Mouse (Mus musculus): Measurements from ENCODE around the gene Itpkc.

DNA sequence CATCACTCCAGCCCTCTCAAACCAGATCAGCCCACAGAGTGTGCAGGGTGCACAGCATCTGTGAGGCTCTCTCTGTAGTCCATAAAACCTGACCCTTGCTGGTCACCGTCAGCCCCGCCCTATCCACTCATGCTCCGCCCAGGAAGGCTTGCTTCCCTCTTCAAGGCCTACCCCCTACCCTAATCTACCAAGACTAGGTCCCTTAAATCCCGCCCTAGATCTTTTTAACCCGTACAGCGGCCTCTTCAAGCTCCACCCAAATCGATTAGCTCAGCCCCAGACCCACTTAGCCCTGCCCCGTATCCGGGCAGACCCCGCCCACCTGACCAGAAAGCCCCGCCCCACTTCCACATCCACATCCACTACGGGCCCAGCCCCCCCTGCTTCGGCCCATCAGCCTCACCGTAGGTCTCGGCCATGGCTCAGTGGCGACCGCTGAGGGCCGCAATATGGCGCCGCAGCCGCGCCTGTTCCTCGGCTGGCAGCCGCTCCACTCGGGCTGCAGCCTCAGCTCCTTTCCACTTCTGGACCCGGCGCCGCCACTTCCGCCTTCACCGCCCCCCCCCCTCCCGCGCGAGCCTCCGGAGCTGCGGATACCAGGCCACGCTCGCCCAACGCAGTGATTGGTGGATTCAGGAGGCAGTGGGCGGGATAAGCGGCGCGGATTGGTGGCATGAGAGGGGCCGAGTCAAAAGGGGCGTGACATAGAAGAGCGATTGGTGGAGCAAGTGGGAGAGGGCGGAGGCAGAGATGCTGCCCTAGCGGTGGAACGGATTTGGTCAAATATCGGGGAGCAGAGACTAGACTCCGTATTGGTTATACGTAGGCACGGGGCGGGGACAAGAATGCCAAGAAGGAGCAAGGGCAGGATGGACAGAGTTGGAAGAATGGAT lies 49.9 kb downstream of the Itpkc start, which contains the start of gene Rab4b:
- peak; percentile 50 for TF ChIP-seq EP300 (optimal IDR thresholded peaks at IDR 0.05)
- TF ChIP-seq CTCF (IDR thresholded peaks at IDR 0.05; ENCODE audit: low read depth) = peak; percentile 79
